8 mouse cellular contexts compared by ENCODE assay signal in the genomic region with DNA sequence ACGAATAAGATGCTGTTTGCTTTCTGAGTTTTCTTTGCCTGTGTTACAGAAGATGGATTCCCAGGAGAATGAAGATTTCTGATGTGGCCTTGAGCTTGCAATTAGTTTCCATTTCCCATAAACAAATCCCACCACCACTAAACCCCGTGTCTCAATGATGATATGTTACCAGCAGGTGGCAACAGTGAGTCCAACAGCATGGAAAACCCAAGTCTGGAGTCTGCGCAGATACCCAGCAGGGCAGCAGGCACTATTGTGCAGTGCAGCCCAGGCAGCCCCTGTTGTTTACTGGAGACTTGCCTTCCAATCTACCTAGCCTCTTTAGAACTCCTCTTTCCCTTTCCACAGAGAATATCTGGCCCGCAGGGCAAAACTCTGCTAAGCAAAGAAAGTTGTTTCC.
A peak's percentile ranks its signal among the peaks of the same experiment; 100 is the strongest.
DNase-seq lines count a peak whose midpoint lies in the region; ATAC-seq lines count a peak whose summit lies in the region.
"Had no signal": no experiment of that assay in that cellular context is flagged by ENCODE, and none has a peak within 500 bp of the region (broad histone marks: within the 10 kb centered on the region; RNA-seq: fewer than 3 reads in every experiment).

No protein-coding gene starts in this region.

- no peak overlapping the region for H3K9ac ChIP-seq in limb, embryonic 11.5 days (ENCODE audit: low read length)

- WGBS in forebrain, embryonic 10.5 days: 23% methylated on average over 4 of the region's 4 CpGs
- WGBS in limb, embryonic 11.5 days: 31% methylated on average over 4 of the region's 4 CpGs

- no peaks in the 10 kb centered on the region for H3K4me1 ChIP-seq in forebrain, embryonic 10.5 days
- no peaks in the 10 kb centered on the region for H3K4me1 ChIP-seq in limb, embryonic 11.5 days (ENCODE audit: control insufficient read depth, insufficient read depth, low read length)

- H3K4me3 ChIP-seq in forebrain, embryonic 10.5 days: no peak overlapping the region
- no peak overlapping the region for H3K4me3 ChIP-seq in limb, embryonic 11.5 days (ENCODE audit: low read depth, low read length)

- no peaks in the 10 kb centered on the region for H3K27me3 ChIP-seq in forebrain, embryonic 10.5 days (ENCODE audit: poor library complexity, severe bottlenecking)
- no peaks in the 10 kb centered on the region for H3K27me3 ChIP-seq in limb, embryonic 11.5 days (ENCODE audit: control insufficient read depth, insufficient read depth, low read length)

- intact Hi-C loops in left cerebral cortex, postnatal 4 days (cut with DNase I): no loop called here

- H3K9me3 ChIP-seq in forebrain, embryonic 10.5 days: no peaks in the 10 kb centered on the region
- H3K9me3 ChIP-seq in limb, embryonic 11.5 days (ENCODE audit: control insufficient read depth, low read length): no peaks in the 10 kb centered on the region

- no peak overlapping the region for H3K27ac ChIP-seq in forebrain, embryonic 10.5 days
- no peak overlapping the region for H3K27ac ChIP-seq in limb, embryonic 11.5 days (replicated peaks; ENCODE audit: low read depth, low read length)
- H3K27ac ChIP-seq: macrophage had no signal

- DNase-seq in left cerebral cortex, postnatal 4 days: peak; percentile 27
- no peak for DNase-seq in left cerebral cortex, adult 8-10 months (ENCODE audit: low spot score in 2 of 2)
- peak; percentile 8 for DNase-seq in adrenal gland, postnatal 25 days
- peak; percentile 54 for DNase-seq in forebrain, embryonic 10.5 days (ENCODE audit: extremely low spot score, low spot score)
- peak; percentile 77 for DNase-seq in limb, embryonic 11.5 days (ENCODE audit: low spot score)
- peak; percentile 80 for DNase-seq in retina, embryonic 14.5 days (ENCODE audit: low spot score)
- no peak for DNase-seq in MN1 (ENCODE audit: low spot score)

- H3K4me2 ChIP-seq in limb, embryonic 11.5 days (ENCODE audit: low read depth, severe bottlenecking): no peak overlapping the region

- peak; percentile 55 for ATAC-seq in limb, embryonic 11.5 days (ENCODE audit: insufficient number of reproducible peaks, low FRiP score, low TSS enrichment, low read depth)

- H3K36me3 ChIP-seq in forebrain, embryonic 10.5 days (replicated peaks): no peaks in the 10 kb centered on the region
- H3K36me3 ChIP-seq in limb, embryonic 11.5 days (ENCODE audit: control insufficient read depth, insufficient read depth, low read length): no peaks in the 10 kb centered on the region

Comparison
In these comparisons a context has a peak if more than half of its experiments do, and no peak if none do; other contexts are left out.
1. DNase-seq: peak in left cerebral cortex, postnatal 4 days (single experiment), adrenal gland, postnatal 25 days (single experiment), forebrain, embryonic 10.5 days (single experiment), limb, embryonic 11.5 days (single experiment) and retina, embryonic 14.5 days (single experiment); none in left cerebral cortex, adult 8-10 months (0 of 2) and MN1 (single experiment).